Mouse (Mus musculus) layer of hippocampus, adult 2 months (tissue): ENCODE measurements around the gene Mfsd11. TPM values are rescaled to one million over a fixed set of nuclear protein-coding genes. Genes with fewer than 3 reads are reported as not detected.
"Not testable (repeated sequence)": the region's sequence is repeated elsewhere in the genome, so short reads cannot be mapped to it uniquely, and the experiment has no call there.

ENCODE experiments used
- DNase-seq, 2 experiments: peaks; one replicate each; pipeline ENCODE4 v3.0.0; 2022; ENCODE audit warnings: low spot score in 2 of 2
- H3K27ac ChIP-seq: fragments of 200-600 bp; 2 replicates; pipeline ENCODE4 v1.8.1; 2022
- H3K4me3 ChIP-seq: fragments of 200-600 bp; 2 replicates; pipeline ENCODE4 v1.8.1; 2022; ENCODE audit warnings: mild to moderate bottlenecking
- CTCF ChIP-seq: fragments of 200-600 bp; conservative IDR thresholded peaks from 2 replicates; pipeline ENCODE4 v1.8.1; 2022; ENCODE audit warnings: antibody characterized with exemption, mild to moderate bottlenecking, moderate library complexity
- total RNA-seq, 2 experiments: library from RNA; stranded (reverse); gene quantifications; 2 replicates each; pipeline ENCODE4 v1.2.3; 2021

Mfsd11 gene
- total RNA-seq, 2 experiments from 2014 or later = 41.0 to 41.6 TPM

GRCm38 (mm10) chr11:116885275-116886151 lies 33.3 kb downstream of the Mfsd11 start:
- H3K4me3 ChIP-seq = peak overlapping the region; percentile 47
- H3K27ac ChIP-seq = peak overlapping the region; percentile 69
- peak; percentile 98 for TF ChIP-seq CTCF
- DNase-seq = peak; percentile 76 to 86

GRCm38 (mm10) chr11:116887136-116887535 lies 34.9 kb downstream of the Mfsd11 start:
- no peak for TF ChIP-seq CTCF
- H3K27ac ChIP-seq = no peak overlapping the region
- DNase-seq = no peak
- no peak overlapping the region for H3K4me3 ChIP-seq

GRCm38 (mm10) chr11:116893532-116894442 lies 41.5 kb downstream of the Mfsd11 start:
- no peak overlapping the region for H3K4me3 ChIP-seq
- 0 out of 2 replicates have a peak, but pooled peaks have one; percentile 13 for TF ChIP-seq CTCF
- no peak overlapping the region for H3K27ac ChIP-seq
- DNase-seq = no peak

GRCm38 (mm10) chr11:116895402-116895801 lies 43.2 kb downstream of the Mfsd11 start:
- no peak for TF ChIP-seq CTCF
- no peak overlapping the region for H3K27ac ChIP-seq
- no peak for DNase-seq
- H3K4me3 ChIP-seq = no peak overlapping the region

GRCm38 (mm10) chr11:116899247-116899646 lies 47.0 kb downstream of the Mfsd11 start:
- no peak overlapping the region for H3K27ac ChIP-seq
- no peak overlapping the region for H3K4me3 ChIP-seq
- no peak for TF ChIP-seq CTCF
- no peak for DNase-seq

- not testable (repeated sequence) for DNase-seq, H3K4me3 ChIP-seq, H3K27ac ChIP-seq
Observed at GRCm38 (mm10) chr11:116902588-116902987, 50.3 kb downstream of the Mfsd11 start.

GRCm38 (mm10) chr11:116905741-116906456 lies 53.7 kb downstream of the Mfsd11 start:
- H3K4me3 ChIP-seq = peak overlapping the region; percentile 27; the same call in 1 of the 2 replicates
- no peak for DNase-seq
- H3K27ac ChIP-seq = no peak overlapping the region
- no peak for TF ChIP-seq CTCF

GRCm38 (mm10) chr11:116913573-116913972 lies 61.3 kb downstream of the Mfsd11 start:
- no peak for TF ChIP-seq CTCF
- no peak for DNase-seq
- Histone ChIP-seq H3K27ac (peak overlapping the region; percentile 91), H3K4me3 (no peak overlapping the region)

GRCm38 (mm10) chr11:116914267-116914885 lies 62.1 kb downstream of the Mfsd11 start:
- TF ChIP-seq CTCF = no peak
- H3K27ac ChIP-seq = peak overlapping the region; percentile 86
- no peak for DNase-seq
- no peak overlapping the region for H3K4me3 ChIP-seq

- H3K4me3 ChIP-seq = no peak overlapping the region
- no peak for DNase-seq
- H3K27ac ChIP-seq = 0 out of 2 replicates have a peak overlapping the region, but pooled peaks have one; percentile 10
- TF ChIP-seq CTCF = no peak
Observed at GRCm38 (mm10) chr11:116915241-116915640, 63.0 kb downstream of the Mfsd11 start.

GRCm38 (mm10) chr11:116917361-116917760 lies 65.1 kb downstream of the Mfsd11 start:
- H3K4me3 ChIP-seq = no peak overlapping the region
- no peak for TF ChIP-seq CTCF
- peak overlapping the region; percentile 59; the same call in 1 of the 2 replicates for H3K27ac ChIP-seq
- no peak for DNase-seq
